Mouse (Mus musculus) liver, adult 2 months (tissue): ENCODE results near the gene Mlycd.
"Not testable (repeated sequence)": the region's sequence is repeated elsewhere in the genome, so short reads cannot be mapped to it uniquely, and the experiment has no call there.

ENCODE experiments used
- CTCF ChIP-seq: fragments of 200-500 bp; IDR thresholded peaks from 2 replicates; pipeline ENCODE4 v1.5.1; 2011; ENCODE audit warnings: low read depth, low read length, control low read depth
- POLR2A ChIP-seq: fragments of 200-500 bp; IDR thresholded peaks from 2 replicates; pipeline ENCODE4 v1.6.1; 2011; ENCODE audit warnings: low read length, control low read depth; ENCODE audit not compliant: insufficient read depth; ENCODE audit errors: extremely low read depth

DNA sequence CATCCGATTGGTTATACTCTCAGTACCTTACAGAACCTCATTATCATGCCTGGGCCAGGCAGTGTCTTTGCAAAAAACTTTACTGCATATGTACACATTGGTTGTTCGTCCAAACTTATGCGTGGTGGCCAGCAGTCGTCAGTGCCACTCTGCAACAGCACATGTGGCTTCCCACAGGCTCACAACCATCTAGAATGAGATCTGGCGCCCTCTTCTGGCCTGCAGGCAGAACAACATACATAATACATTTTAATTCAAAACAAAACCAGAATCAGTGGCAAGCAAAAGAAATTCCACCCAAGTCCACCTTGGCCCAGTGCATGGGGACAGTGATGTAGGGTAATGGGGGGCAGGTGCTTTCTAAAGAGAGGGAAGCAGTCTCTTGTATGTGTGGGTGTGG, 38.0 kb upstream of the Mlycd start:
- TF ChIP-seq CTCF: peak; percentile 50
- not testable (repeated sequence) for TF ChIP-seq POLR2A
